Mouse (Mus musculus) megakaryocyte-erythroid progenitor cell, adult 5 weeks (primary cell): ENCODE results near the gene Elk1. TPM values are rescaled to one million over a fixed set of nuclear protein-coding genes. Genes with fewer than 3 reads are reported as not detected.

Experiments used
- polyA plus RNA-seq: library from polyadenylated mRNA; stranded (reverse); fragments of >175 nt; gene quantifications from 2 replicates; pipeline ENCODE4 v1.2.3, GENCODE M21; 2012

The Elk1 gene
- polyA plus RNA-seq = 9.9 and 10.3 TPM in 2 replicates

GRCm38 (mm10) chrX:20950191-20950880 lies at the start of gene Elk1:
Gene Elk1 (minus strand): TSS chrX:20950608.

GRCm38 (mm10) chrX:20961477-20962378 lies 11.3 kb upstream of the Elk1 start, which contains the start of gene Uxt:
Gene Uxt (minus strand): TSS chrX:20962017.

GRCm38 (mm10) chrX:20931364-20931763 lies 19.0 kb downstream of the Elk1 start, which contains the start of gene Cfp:
Gene Cfp (minus strand): TSS chrX:20931555.

GRCm38 (mm10) chrX:20920844-20921364 lies 29.5 kb downstream of the Elk1 start, which contains the start of gene Syn1:
Gene Syn1 (minus strand): TSS chrX:20921004.

Other genes with a start within 250 kb of the Elk1 start
- 12.1 and 18.9 TPM in 2 replicates for gene Usp11, start 246.7 kb downstream of the Elk1 start, polyA plus RNA-seq
- gene Araf, start 152.8 kb downstream of the Elk1 start, polyA plus RNA-seq = 38.8 and 52.9 TPM in 2 replicates
- not detected in 2 replicates for gene Timp1, start 80.4 kb downstream of the Elk1 start, polyA plus RNA-seq
- 0.08 and 0.18 TPM in 2 replicates for gene Syn1, start 29.6 kb downstream of the Elk1 start, polyA plus RNA-seq
- 84.9 and 162 TPM in 2 replicates for gene Cfp, start 19.1 kb downstream of the Elk1 start, polyA plus RNA-seq
- gene Uxt, start 11.4 kb upstream of the Elk1 start, polyA plus RNA-seq = 20.3 and 25.8 TPM in 2 replicates
- 0.28 and 0.56 TPM in 2 replicates for gene Zfp182, start 111.7 kb upstream of the Elk1 start, polyA plus RNA-seq
- not detected in 2 replicates for gene Spaca5, start 117.8 kb upstream of the Elk1 start, polyA plus RNA-seq
- 0.01 TPM in 1 of 2 replicates, not detected in the other for gene Zfp300, start 138.9 kb upstream of the Elk1 start, polyA plus RNA-seq
- not detected in 2 replicates for gene Ssxa1, start 165.2 kb upstream of the Elk1 start, polyA plus RNA-seq
- gene Gm21876, start 225.0 kb upstream of the Elk1 start, polyA plus RNA-seq = not detected in 2 replicates